Mouse (Mus musculus) forebrain, postnatal 0 days (tissue): ENCODE measurements at regions not wholly inside any gene's neighbourhood (a gene's known extent, or its start where the extent isn't known, plus 50 kb on each side); places are given as distances from the start of the nearest gene placed in this dataset.
A peak's percentile ranks its signal among the peaks of the same experiment; 100 is the strongest.

ENCODE experiments used
- ATAC-seq: fragments of 200-750 bp; cut with Nextera tagmentation; 2 replicates; pipeline ENCODE4 v1.8.0; 2017; ENCODE audit warnings: mild to moderate bottlenecking, moderate library complexity
- DNase-seq: peaks from one replicate; pipeline ENCODE4 v3.0.0-alpha.2; 2015
- H3K27ac ChIP-seq: fragments of 300-500 bp; sonication (generic); 2 replicates; pipeline ENCODE4 v1.5.1; 2014; ENCODE audit warnings: low read depth, mild to moderate bottlenecking, antibody characterized with exemption, low read length, moderate library complexity, mixed read lengths
- H3K27me3 ChIP-seq: fragments of 300-500 bp; sonication (generic); 2 replicates; pipeline ENCODE4 v1.6.1; 2014; ENCODE audit warnings: mild to moderate bottlenecking, low read length, mixed read lengths; ENCODE audit not compliant: insufficient read depth
- H3K36me3 ChIP-seq: fragments of 300-500 bp; sonication (generic); 2 replicates; pipeline ENCODE4 v1.6.1; 2014; ENCODE audit warnings: mild to moderate bottlenecking, moderate library complexity; ENCODE audit not compliant: insufficient read depth
- H3K4me1 ChIP-seq: fragments of 300-500 bp; sonication (generic); 2 replicates; pipeline ENCODE4 v1.6.1; 2014; ENCODE audit warnings: antibody characterized with exemption; ENCODE audit not compliant: insufficient read depth
- H3K4me2 ChIP-seq: fragments of 300-500 bp; sonication (generic); 2 replicates; pipeline ENCODE4 v1.6.1; 2014; ENCODE audit warnings: low read depth, mild to moderate bottlenecking, moderate library complexity
- H3K4me3 ChIP-seq: fragments of 300-500 bp; sonication (generic); 2 replicates; pipeline ENCODE4 v1.5.1; 2014; ENCODE audit warnings: low read depth, low read length, mixed read lengths
- H3K9ac ChIP-seq: fragments of 300-500 bp; sonication (generic); 2 replicates; pipeline ENCODE4 v1.6.1; 2014; ENCODE audit warnings: mild to moderate bottlenecking
- H3K9me3 ChIP-seq: fragments of 300-500 bp; sonication (generic); 2 replicates; pipeline ENCODE4 v1.6.1; 2016; ENCODE audit warnings: low read length
- CTCF ChIP-seq: sonication (generic); IDR thresholded peaks from 2 replicates; pipeline ENCODE4 v1.5.1; 2016; ENCODE audit warnings: antibody characterized with exemption, control low read depth, low read depth
- WGBS: fragments of 180-500 bp; shearing (Covaris S2); extraction: QIAGEN DNeasy Blood & Tissue Kit; methylation state at CpG from one replicate; pipeline ENCODE4 v1.1.7; 2014; 5-methylcytosine and 5-hydroxymethylcytosine counted together

DNA sequence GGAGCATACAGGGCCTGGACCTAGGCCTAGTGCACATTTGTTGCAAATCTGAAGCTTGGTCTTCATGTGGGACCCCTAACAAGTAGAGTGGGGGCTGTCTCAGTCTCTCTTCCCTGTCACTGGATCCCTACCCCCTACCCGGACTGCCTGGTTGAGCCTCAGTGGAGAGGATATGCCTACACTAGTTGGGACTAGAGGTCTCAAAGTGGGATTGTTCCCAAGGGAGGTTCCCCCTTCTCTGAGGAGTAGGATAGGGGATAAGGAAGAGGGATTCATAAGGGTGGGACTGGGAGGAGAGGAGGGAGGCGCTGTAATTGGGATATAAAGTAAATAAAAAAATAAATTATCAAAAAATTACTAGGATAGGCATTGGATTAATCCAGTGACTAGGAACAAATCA lies 464.0 kb upstream of the Map3k7 start:
- H3K4me3 ChIP-seq, result no peak overlapping the region
- no peak overlapping the region for H3K9ac ChIP-seq
- ATAC-seq, result no peak
- H3K4me1 ChIP-seq, result no peaks in the 10 kb centered on the region
- H3K36me3 ChIP-seq, result no peaks in the 10 kb centered on the region
- H3K4me2 ChIP-seq, result no peak overlapping the region
- WGBS, result 95% methylated on average over 2 of the region's 2 CpGs
- H3K9me3 ChIP-seq, result no peaks in the 10 kb centered on the region
- DNase-seq, result no peak
- no peak overlapping the region for H3K27ac ChIP-seq
- H3K27me3 ChIP-seq, result no peaks in the 10 kb centered on the region
- TF ChIP-seq CTCF, result no peak

DNA sequence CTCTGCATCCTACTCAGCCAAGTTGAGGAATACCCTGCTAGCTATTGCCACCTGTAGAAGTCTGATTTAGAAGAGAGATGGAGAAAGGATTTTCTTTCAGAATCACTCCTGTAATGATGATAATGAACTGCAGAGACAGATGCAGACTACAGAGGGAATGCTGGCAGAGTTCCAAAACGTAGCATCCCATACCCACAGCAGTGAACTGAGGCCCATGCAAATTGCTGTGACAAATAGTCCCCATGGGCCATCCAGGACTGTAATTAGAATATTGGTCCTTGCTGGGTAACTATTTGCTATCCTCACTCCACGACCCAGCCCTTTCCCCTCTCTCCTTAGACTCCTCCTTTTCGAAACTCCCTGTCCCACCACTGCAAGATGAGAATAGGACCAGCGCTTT lies 463.5 kb upstream of the Map3k7 start:
- Histone ChIP-seq H3K4me2 (no peak overlapping the region), H3K27me3 (no peaks in the 10 kb centered on the region), H3K4me1 (no peaks in the 10 kb centered on the region), H3K9me3 (no peaks in the 10 kb centered on the region), H3K36me3 (no peaks in the 10 kb centered on the region), H3K4me3 (no peak overlapping the region), H3K27ac (no peak overlapping the region), H3K9ac (no peak overlapping the region)
- 75% methylated on average over 4 of the region's 4 CpGs for whole genome bisulfite sequencing
- no peak for TF ChIP-seq CTCF
- ATAC-seq, result no peak
- no peak for DNase-seq

DNA sequence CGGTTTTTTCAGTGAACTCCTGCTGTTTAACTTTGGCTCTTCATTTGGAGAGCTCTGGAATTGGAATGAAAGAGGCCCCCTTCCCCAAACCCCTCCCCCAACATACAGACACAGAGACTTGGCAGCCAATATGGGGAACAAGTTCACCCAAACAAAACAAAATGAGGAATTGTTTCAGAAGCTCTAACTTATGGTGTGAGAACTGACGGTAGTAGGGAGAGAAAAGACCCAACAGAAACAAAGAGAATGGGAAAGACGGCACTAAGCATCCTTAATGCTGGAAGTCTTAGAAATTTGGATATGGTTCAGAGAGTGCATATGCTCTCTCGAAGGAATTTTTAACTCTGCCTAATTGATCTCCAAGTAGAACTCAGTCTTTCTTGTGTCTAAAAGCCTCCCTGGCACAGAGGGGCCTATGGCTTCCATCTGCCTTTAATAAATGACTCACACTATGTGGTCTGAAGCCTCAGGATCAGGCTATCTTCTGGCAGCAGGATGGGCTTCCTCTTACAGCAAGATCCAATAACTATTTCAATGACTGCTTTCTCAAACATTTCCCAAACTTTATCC lies 438.2 kb upstream of the Map3k7 start:
- H3K27me3 ChIP-seq, result no peaks in the 10 kb centered on the region
- peak overlapping the region; percentile 29; the same call in 1 of the 2 replicates for H3K27ac ChIP-seq
- H3K4me3 ChIP-seq, result no peak overlapping the region
- no peaks in the 10 kb centered on the region; the same call in 1 of the 2 replicates for H3K4me1 ChIP-seq
- H3K4me2 ChIP-seq, result no peak overlapping the region
- ATAC-seq, result peak; percentile 74
- 14% methylated on average over 4 of the region's 4 CpGs for WGBS
- no peak for TF ChIP-seq CTCF
- H3K9me3 ChIP-seq, result no peaks in the 10 kb centered on the region
- no peak overlapping the region for H3K9ac ChIP-seq
- H3K36me3 ChIP-seq, result no peaks in the 10 kb centered on the region
- DNase-seq, result peak; percentile 51

GRCm38 (mm10) chr4:31536811-31537210 lies 427.1 kb upstream of the Map3k7 start:
- no peaks in the 10 kb centered on the region for H3K4me1 ChIP-seq
- DNase-seq, result no peak
- H3K4me3 ChIP-seq, result no peak overlapping the region
- H3K9ac ChIP-seq, result no peak overlapping the region
- TF ChIP-seq CTCF, result no peak
- no peaks in the 10 kb centered on the region for H3K27me3 ChIP-seq
- no peak overlapping the region for H3K4me2 ChIP-seq
- ATAC-seq, result no peak
- no peaks in the 10 kb centered on the region for H3K9me3 ChIP-seq
- H3K27ac ChIP-seq, result no peak overlapping the region
- H3K36me3 ChIP-seq, result no peaks in the 10 kb centered on the region
- 85% methylated on average over 1 of the region's 1 CpGs for WGBS

GRCm38 (mm10) chr4:31553780-31554394 lies 410.0 kb upstream of the Map3k7 start:
- no peak for ATAC-seq
- H3K4me1 ChIP-seq, result no peaks in the 10 kb centered on the region
- DNase-seq, result no peak

GRCm38 (mm10) chr4:31555077-31555476 lies 408.8 kb upstream of the Map3k7 start:
- H3K27ac ChIP-seq, result no peak overlapping the region
- WGBS, result 83% methylated on average over 1 of the region's 1 CpGs
- no peak for DNase-seq
- no peak overlapping the region for H3K4me3 ChIP-seq
- no peak overlapping the region for H3K9ac ChIP-seq
- H3K4me2 ChIP-seq, result no peak overlapping the region
- H3K36me3 ChIP-seq, result no peaks in the 10 kb centered on the region
- no peak for TF ChIP-seq CTCF
- H3K4me1 ChIP-seq, result no peaks in the 10 kb centered on the region
- no peaks in the 10 kb centered on the region for H3K9me3 ChIP-seq
- H3K27me3 ChIP-seq, result no peaks in the 10 kb centered on the region
- ATAC-seq, result no peak

More at GRCm38 (mm10) chr4:31553780-31554394, 410.0 kb upstream of the Map3k7 start:
- no peak overlapping the region for H3K27ac ChIP-seq
- WGBS, result 86% methylated on average over 16 of the region's 16 CpGs
- H3K9me3 ChIP-seq, result no peaks in the 10 kb centered on the region
- H3K4me3 ChIP-seq, result no peak overlapping the region
- no peak overlapping the region for H3K9ac ChIP-seq
- no peaks in the 10 kb centered on the region for H3K27me3 ChIP-seq
- TF ChIP-seq CTCF, result no peak
- no peaks in the 10 kb centered on the region for H3K36me3 ChIP-seq
- no peak overlapping the region for H3K4me2 ChIP-seq

DNA sequence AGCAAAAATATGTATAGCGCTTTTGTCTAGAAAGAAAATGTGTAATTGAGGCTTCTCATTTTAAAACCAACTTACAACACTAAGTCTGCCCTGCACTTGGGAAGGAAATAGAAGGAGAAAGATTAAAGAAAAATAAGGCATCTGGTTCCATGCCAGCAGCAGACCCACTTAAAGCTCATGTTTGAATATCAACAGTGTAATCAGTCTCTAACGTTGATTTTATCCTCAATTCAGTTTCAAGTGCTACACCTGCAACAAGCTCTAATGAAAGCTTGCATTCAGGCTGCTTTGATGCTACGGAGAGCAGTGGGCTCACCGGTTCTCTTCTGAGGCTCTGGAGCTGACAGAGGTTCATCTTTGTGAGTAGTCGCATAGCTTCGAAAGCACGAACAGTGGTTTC lies 406.6 kb upstream of the Map3k7 start:
- 62% methylated on average over 7 of the region's 7 CpGs for WGBS

More for the DNA sequence above, 406.6 kb upstream of the Map3k7 start:
- Histone ChIP-seq H3K4me3 (no peak overlapping the region), H3K9me3 (no peaks in the 10 kb centered on the region), H3K27me3 (no peaks in the 10 kb centered on the region), H3K9ac (no peak overlapping the region), H3K27ac (no peak overlapping the region), H3K4me2 (no peak overlapping the region), H3K4me1 (0 out of 2 replicates have a peak, but pooled peaks cover 3% of the 10 kb centered on the region), H3K36me3 (no peaks in the 10 kb centered on the region)
- ATAC-seq (no peak; the same call in 1 of the 2 replicates), DNase-seq (no peak)
- TF ChIP-seq CTCF, result no peak
